Mouse (Mus musculus) spleen, adult 2 months (tissue): ENCODE measurements around the gene Bub1b. TPM values are rescaled to one million over a fixed set of nuclear protein-coding genes. Genes with fewer than 3 reads are reported as not detected.

Experiments used
- DNase-seq, 2 experiments: peaks; one replicate each; pipeline versions ENCODE4 v3.0.0 to v3.0.0-alpha.2; 2012 to 2021; ENCODE audit warnings: low spot score in 2 of 2, low read depth in 1 of 2
- H3K27ac ChIP-seq: fragments of 200-500 bp; 2 replicates; pipeline ENCODE4 v1.5.1; 2012; ENCODE audit warnings: low read length, inconsistent platforms; ENCODE audit not compliant: insufficient read depth
- H3K27me3 ChIP-seq: fragments of 200-500 bp; 2 replicates; pipeline ENCODE4 v1.6.1; 2012; ENCODE audit warnings: mild to moderate bottlenecking, moderate library complexity, low read length, inconsistent platforms; ENCODE audit not compliant: control insufficient read depth, insufficient read depth
- H3K36me3 ChIP-seq: fragments of 200-500 bp; 2 replicates; pipeline ENCODE4 v1.6.1; 2012; ENCODE audit warnings: mild to moderate bottlenecking, low read length, inconsistent platforms; ENCODE audit not compliant: control insufficient read depth, insufficient read depth
- H3K4me1 ChIP-seq: fragments of 200-500 bp; 2 replicates; pipeline ENCODE4 v1.6.1; 2011; ENCODE audit warnings: inconsistent platforms; ENCODE audit not compliant: control insufficient read depth, insufficient read depth, insufficient read length
- H3K4me3 ChIP-seq: fragments of 200-500 bp; 2 replicates; pipeline ENCODE4 v1.5.1; 2011; ENCODE audit warnings: mild to moderate bottlenecking, inconsistent platforms; ENCODE audit not compliant: insufficient read depth, insufficient read length; ENCODE audit errors: extremely low read depth
- CTCF ChIP-seq: fragments of 200-500 bp; IDR thresholded peaks from 2 replicates; pipeline ENCODE4 v1.5.1; 2011; ENCODE audit warnings: mild to moderate bottlenecking, inconsistent platforms; ENCODE audit not compliant: insufficient read depth, insufficient read length, insufficient replicate concordance; ENCODE audit errors: extremely low read depth
- POLR2A ChIP-seq: fragments of 200-500 bp; IDR thresholded peaks from 2 replicates; pipeline ENCODE4 v1.6.1; 2011; ENCODE audit warnings: low read depth, low read length, inconsistent platforms
- WGBS: fragments of 180-500 bp; shearing (Covaris S2); methylation state at CpG from one replicate; pipeline ENCODE4 v1.1.7; 2018; 5-methylcytosine and 5-hydroxymethylcytosine counted together
- polyA plus RNA-seq: library from polyadenylated mRNA; depleted of rRNA; stranded (reverse); fragments of >200 nt; gene quantifications from 2 replicates; pipeline ENCODE4 v1.2.3, GENCODE M21; 2012

The Bub1b gene
- polyA plus RNA-seq, 1 experiment: 5.0 TPM

DNA sequence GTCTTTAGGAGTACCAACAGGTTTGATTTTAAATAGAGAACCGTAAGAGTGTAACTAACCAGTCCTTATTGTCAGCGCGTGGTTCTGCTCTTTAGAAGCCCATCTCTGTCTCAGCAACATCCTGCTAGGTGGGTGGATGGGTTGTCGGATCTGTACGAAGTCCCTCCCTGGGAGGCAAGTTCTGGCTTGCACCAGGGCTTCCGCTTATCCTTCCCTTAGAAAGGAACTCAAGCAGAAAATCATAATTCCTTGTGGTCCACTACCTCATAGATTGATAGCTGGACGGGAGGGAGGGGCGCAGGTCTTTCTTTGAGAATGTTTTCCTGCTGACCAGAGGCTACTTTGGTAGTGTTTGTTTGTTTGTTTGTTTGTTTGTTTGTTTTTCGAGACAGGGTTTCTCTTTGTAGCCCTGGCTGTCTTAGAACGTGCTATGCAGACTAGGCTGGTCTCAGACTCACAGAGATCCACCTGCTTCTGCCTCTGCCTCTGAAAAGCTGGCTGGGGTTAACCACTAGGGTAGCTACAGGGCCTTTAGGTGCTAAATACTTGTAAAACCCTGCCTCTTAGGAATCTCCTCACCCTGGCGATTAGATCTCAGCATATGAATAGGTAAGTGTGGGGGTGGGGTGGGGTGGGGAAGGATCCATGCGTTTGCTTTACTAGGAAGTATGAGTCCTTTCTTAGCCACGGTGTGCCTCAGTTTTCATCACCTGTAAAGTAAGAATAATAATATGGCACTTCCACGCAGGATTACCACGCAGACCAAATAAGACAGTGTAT is 75.9 kb downstream of the Bub1b start:
- Histone ChIP-seq H3K4me1 (peaks cover 9% of the 10 kb centered on the region; the same call in 1 of the 2 replicates), H3K27me3 (peaks cover 11% of the 10 kb centered on the region), H3K36me3 (no peaks in the 10 kb centered on the region), H3K27ac (no peak overlapping the region), H3K4me3 (no peak overlapping the region)
- 75% methylated on average over 15 of the region's 15 CpGs for WGBS
- TF ChIP-seq CTCF (no peak), POLR2A (no peak)
- DNase-seq: no peak

- Histone ChIP-seq H3K4me3 (no peak overlapping the region), H3K36me3 (no peaks in the 10 kb centered on the region), H3K27me3 (peaks cover 11% of the 10 kb centered on the region), H3K4me1 (peaks cover 9% of the 10 kb centered on the region; the same call in 1 of the 2 replicates), H3K27ac (no peak overlapping the region)
- 71% methylated on average over 7 of the region's 7 CpGs for WGBS
- no peak for DNase-seq
- TF ChIP-seq CTCF (no peak), POLR2A (no peak)
Observed at GRCm38 (mm10) chr2:118674500-118674899, 76.5 kb downstream of the Bub1b start.

- TF ChIP-seq POLR2A (no peak), CTCF (no peak)
- H3K27me3 ChIP-seq: peaks cover 11% of the 10 kb centered on the region
- peaks cover 9% of the 10 kb centered on the region; the same call in 1 of the 2 replicates for H3K4me1 ChIP-seq
- no peak overlapping the region for H3K27ac ChIP-seq
- no peak for DNase-seq
- H3K4me3 ChIP-seq: peak overlapping the region; percentile 48; the same call in 1 of the 2 replicates
- 5% methylated on average over 83 of the region's 89 CpGs for WGBS
- H3K36me3 ChIP-seq: no peaks in the 10 kb centered on the region
Observed at GRCm38 (mm10) chr2:118676839-118677741, 79.1 kb downstream of the Bub1b start.

DNA sequence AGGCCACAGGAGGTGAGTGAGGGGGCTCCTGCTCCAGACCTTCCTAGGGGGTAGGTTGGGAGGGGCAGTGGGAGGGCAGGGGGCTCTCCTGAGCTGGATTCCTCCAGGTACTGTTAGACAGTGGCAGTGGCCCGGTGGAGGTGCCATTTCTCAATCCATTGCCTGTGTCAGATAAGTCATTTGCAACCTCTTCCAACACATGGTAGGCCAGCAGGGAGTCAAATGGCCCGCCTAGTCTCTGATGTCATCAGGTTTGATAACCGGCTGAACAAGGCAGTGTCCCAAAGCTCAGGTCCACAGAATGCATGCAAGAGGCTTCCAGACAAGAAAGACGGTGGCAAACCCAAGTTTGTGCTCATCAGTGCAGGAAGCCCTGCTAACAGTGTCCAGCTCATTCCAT is 79.8 kb downstream of the Bub1b start:
- Histone ChIP-seq H3K27ac (no peak overlapping the region), H3K27me3 (peaks cover 11% of the 10 kb centered on the region), H3K36me3 (no peaks in the 10 kb centered on the region), H3K4me3 (no peak overlapping the region), H3K4me1 (peaks cover 9% of the 10 kb centered on the region; the same call in 1 of the 2 replicates)
- 54% methylated on average over 4 of the region's 4 CpGs for WGBS
- DNase-seq: no peak
- no peak for TF ChIP-seq CTCF
- TF ChIP-seq POLR2A: no peak

GRCm38 (mm10) chr2:118679577-118679976 is 81.6 kb downstream of the Bub1b start:
- 94% methylated on average over 3 of the region's 3 CpGs for WGBS
- H3K4me1 ChIP-seq: peaks cover 9% of the 10 kb centered on the region; the same call in 1 of the 2 replicates
- no peak overlapping the region for H3K27ac ChIP-seq
- TF ChIP-seq POLR2A (no peak), CTCF (no peak)
- H3K27me3 ChIP-seq: peaks cover 11% of the 10 kb centered on the region
- no peak for DNase-seq
- H3K36me3 ChIP-seq: no peaks in the 10 kb centered on the region
- no peak overlapping the region for H3K4me3 ChIP-seq

DNA sequence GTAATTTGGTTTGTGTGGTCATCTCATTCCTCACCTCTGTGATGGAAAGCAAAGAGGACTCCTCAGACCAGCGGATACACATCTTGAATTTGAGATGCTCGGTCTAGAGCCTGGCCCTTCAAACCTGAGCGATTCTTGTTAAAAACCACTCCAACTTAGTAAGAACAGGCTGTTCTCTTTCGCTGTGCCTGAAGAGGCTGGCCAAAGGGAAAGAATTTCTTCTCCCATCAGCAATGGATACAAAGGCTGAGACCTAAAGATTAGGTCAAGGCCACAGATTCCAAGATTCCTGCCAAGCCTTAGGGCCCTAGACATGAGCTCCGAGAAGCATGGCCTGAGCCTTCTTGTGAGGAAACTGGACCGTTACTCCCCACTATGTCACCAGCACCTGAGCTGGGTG is 82.9 kb downstream of the Bub1b start:
- WGBS: 93% methylated on average over 6 of the region's 6 CpGs
- DNase-seq: no peak
- H3K36me3 ChIP-seq: no peaks in the 10 kb centered on the region
- peaks cover 11% of the 10 kb centered on the region for H3K27me3 ChIP-seq
- TF ChIP-seq POLR2A: no peak
- no peak for TF ChIP-seq CTCF
- no peak overlapping the region for H3K4me3 ChIP-seq
- peaks cover 9% of the 10 kb centered on the region; the same call in 1 of the 2 replicates for H3K4me1 ChIP-seq
- no peak overlapping the region for H3K27ac ChIP-seq
